Mouse (Mus musculus): ENCODE results near the gene Gsto2. TPM values are rescaled to one million over a fixed set of nuclear protein-coding genes. Genes with fewer than 3 reads are reported as not detected.

Gene Gsto2
- polyA plus RNA-seq, 1 experiment from 2014 or later = 0.98 TPM

DNA sequence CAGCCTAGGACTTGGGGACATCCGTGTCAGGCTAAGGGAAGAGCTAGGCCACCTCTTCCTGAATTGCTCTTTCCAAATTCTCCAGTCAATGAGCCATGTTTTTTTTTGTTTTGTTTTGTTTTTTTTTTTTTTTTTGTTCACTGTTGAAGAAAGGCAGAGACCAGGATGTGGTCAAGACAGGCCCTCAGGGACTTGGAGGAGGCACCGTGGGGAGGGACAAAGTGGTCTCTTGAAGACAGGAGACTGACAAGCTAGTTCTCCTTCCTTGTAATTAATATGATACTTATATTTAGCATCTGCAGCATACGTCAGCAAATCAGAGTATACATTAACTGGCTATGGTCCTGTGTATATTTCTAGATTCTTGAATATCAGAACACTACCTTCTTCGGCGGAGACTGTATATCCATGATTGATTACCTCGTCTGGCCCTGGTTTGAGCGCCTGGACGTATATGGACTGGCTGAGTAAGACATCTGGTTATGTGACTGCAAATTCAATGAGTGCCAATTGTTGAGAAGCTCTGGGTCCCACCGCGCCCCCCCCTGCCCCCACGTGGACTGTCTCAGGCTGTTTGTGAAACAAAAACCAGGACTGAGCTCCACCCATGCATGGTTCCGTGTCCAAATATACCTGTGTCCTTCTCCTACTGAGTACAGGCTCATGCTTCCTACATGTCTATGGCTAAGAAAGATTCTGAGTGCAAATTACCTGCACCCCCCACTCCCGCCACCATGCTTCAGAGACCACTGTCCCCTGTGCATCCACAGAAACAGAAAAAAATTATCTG lies 19.2 kb downstream of the Gsto2 start:
- Histone ChIP-seq H3K4me3 (no peak overlapping the region), H3K27ac (no peak overlapping the region), H3K9ac (no peak overlapping the region), H3K9me3 (no peaks in the 10 kb centered on the region), H3K27me3 (replicated peaks) (no peaks in the 10 kb centered on the region), H3K4me1 (peaks cover 5% of the 10 kb centered on the region), H3K4me2 (replicated peaks) (no peak overlapping the region), H3K36me3 (no peaks in the 10 kb centered on the region)
- 78% methylated on average over 13 of the region's 13 CpGs for WGBS
- ATAC-seq (ENCODE audit: low FRiP score, low read depth) = no peak

DNA sequence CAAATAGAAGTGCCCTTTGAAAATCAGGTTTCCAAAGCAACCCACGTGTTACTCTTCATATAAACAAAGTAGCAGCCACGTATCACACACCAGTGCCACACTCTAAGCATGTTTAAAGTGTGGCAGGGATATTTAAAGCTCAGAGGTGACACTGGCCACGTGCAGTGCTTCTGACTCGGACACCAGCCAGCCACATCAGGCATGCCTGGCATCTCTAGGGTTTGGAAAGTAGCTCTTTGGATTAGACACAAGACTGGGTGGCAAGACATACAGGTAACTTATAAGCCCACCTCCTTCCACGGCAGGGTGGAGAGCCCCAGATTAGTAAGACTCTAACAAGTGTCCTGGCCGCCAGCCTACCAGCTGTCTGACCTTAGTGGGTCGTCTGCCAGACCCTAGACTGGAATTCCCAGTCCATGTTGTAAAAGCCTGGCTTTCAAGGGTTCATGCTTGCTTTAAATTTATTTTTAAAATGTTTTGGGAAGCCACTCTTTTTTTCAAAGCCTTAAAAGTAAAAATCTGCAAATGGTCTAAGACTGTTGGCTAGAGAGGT lies 19.9 kb downstream of the Gsto2 start:
- WGBS = 74% methylated on average over 7 of the region's 7 CpGs
- Histone ChIP-seq H3K27me3 (replicated peaks) (no peaks in the 10 kb centered on the region), H3K27ac (no peak overlapping the region), H3K4me1 (peaks cover 5% of the 10 kb centered on the region), H3K4me3 (no peak overlapping the region), H3K9me3 (no peaks in the 10 kb centered on the region), H3K4me2 (replicated peaks) (no peak overlapping the region), H3K36me3 (no peaks in the 10 kb centered on the region), H3K9ac (no peak overlapping the region)
- no peak for ATAC-seq (ENCODE audit: low FRiP score, low read depth)

DNA sequence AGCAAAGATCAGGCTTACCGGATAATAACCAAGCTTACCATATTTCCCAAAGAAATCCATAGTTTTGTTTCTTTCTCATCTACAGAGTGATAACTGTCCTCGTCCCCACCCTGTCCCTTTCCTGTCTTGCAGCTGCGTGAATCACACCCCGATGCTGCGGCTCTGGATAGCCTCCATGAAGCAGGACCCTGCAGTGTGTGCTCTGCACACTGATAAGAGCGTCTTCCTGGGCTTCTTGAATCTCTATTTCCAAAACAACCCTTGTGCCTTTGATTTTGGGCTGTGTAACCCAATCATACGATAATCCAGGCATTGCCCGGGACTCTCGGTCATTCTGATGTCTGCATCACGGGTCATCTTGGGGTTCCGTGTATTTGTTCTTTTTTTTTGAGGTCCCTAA lies 20.6 kb downstream of the Gsto2 start:
- Histone ChIP-seq H3K9ac (no peak overlapping the region), H3K4me3 (no peak overlapping the region), H3K4me1 (peaks cover 5% of the 10 kb centered on the region), H3K27ac (no peak overlapping the region), H3K27me3 (replicated peaks) (no peaks in the 10 kb centered on the region), H3K9me3 (no peaks in the 10 kb centered on the region), H3K36me3 (no peaks in the 10 kb centered on the region), H3K4me2 (replicated peaks) (no peak overlapping the region)
- WGBS = 87% methylated on average over 11 of the region's 11 CpGs
- no peak for ATAC-seq (ENCODE audit: low FRiP score, low read depth)

DNA sequence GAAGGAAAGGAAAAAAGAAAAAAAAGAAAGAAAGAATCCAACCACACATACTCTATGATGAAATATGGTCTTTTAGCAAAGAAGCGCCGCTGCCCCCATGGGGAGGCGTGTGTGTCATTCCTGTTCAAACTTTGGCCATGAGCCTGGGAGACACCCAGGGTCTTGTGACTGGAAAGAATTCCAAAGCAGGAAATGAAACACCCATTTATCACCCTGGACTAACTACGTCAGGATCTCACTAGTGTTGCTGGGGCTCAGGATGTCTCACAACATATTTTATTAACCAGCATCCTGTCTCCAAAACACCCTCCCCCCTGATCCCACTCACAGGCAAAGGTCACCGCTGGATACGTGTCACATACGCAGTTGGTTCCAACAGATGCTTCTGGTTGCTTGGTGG lies 21.3 kb downstream of the Gsto2 start:
- no peaks in the 10 kb centered on the region for H3K9me3 ChIP-seq
- 70% methylated on average over 7 of the region's 7 CpGs for WGBS
- ATAC-seq (ENCODE audit: low FRiP score, low read depth) = no peak
- H3K9ac ChIP-seq = no peak overlapping the region
- H3K27me3 ChIP-seq (replicated peaks) = no peaks in the 10 kb centered on the region
- no peaks in the 10 kb centered on the region for H3K36me3 ChIP-seq
- H3K27ac ChIP-seq = no peak overlapping the region
- H3K4me1 ChIP-seq = peaks cover 5% of the 10 kb centered on the region
- no peak overlapping the region for H3K4me3 ChIP-seq
- H3K4me2 ChIP-seq (replicated peaks) = no peak overlapping the region

DNA sequence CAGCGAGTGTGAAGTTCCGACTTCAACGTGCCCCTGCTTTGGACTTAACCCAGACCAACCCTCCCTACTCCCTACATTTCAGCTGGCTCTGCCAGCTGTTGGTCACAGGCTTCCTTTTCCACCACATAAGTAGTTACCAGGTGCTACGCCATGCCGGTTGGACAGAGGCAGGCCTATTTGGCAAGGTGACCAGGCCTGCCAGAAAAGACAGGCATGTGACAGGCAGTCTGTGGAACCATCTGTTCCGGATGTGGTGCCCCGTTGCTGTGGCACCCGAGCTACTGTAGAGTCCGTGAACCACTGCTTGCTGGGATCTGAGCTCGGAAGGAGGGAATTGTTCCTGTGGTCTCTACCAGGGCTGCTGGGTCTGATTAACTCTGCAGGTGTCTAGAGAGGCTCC lies 22.1 kb downstream of the Gsto2 start:
- 92% methylated on average over 10 of the region's 10 CpGs for WGBS
- H3K27me3 ChIP-seq (replicated peaks) = no peaks in the 10 kb centered on the region
- H3K9me3 ChIP-seq = no peaks in the 10 kb centered on the region
- no peak overlapping the region for H3K27ac ChIP-seq
- peaks cover 10% of the 10 kb centered on the region for H3K4me1 ChIP-seq
- no peak overlapping the region for H3K4me3 ChIP-seq
- no peak for ATAC-seq (ENCODE audit: low FRiP score, low read depth)
- no peak overlapping the region for H3K4me2 ChIP-seq (replicated peaks)
- H3K9ac ChIP-seq = no peak overlapping the region
- H3K36me3 ChIP-seq = no peaks in the 10 kb centered on the region

DNA sequence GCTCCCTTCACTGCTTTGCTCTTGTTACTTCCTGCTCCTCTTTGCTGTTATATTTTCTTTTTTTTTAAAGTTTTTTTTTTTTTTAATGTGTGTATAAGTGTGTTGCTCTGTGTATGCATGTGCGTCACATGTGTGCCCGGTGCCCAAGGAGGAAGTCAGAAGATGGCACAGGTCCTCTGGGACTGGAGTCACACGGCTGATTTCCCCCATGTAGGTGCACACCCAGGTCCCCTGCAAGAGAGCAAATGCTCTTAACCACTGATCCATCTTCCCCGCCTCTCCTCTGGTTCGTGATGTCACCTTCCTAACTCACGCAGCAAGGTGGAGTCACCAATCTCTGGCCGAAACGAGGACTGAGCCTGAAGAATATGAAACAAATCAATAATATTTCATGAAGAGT lies 22.7 kb downstream of the Gsto2 start:
- 91% methylated on average over 8 of the region's 8 CpGs for WGBS
- no peaks in the 10 kb centered on the region for H3K27me3 ChIP-seq (replicated peaks)
- no peak overlapping the region for H3K4me3 ChIP-seq
- ATAC-seq (ENCODE audit: low FRiP score, low read depth) = no peak
- H3K4me1 ChIP-seq = peaks cover 10% of the 10 kb centered on the region
- no peak overlapping the region for H3K9ac ChIP-seq
- H3K9me3 ChIP-seq = no peaks in the 10 kb centered on the region
- H3K36me3 ChIP-seq = no peaks in the 10 kb centered on the region
- no peak overlapping the region for H3K4me2 ChIP-seq (replicated peaks)
- H3K27ac ChIP-seq = no peak overlapping the region

DNA sequence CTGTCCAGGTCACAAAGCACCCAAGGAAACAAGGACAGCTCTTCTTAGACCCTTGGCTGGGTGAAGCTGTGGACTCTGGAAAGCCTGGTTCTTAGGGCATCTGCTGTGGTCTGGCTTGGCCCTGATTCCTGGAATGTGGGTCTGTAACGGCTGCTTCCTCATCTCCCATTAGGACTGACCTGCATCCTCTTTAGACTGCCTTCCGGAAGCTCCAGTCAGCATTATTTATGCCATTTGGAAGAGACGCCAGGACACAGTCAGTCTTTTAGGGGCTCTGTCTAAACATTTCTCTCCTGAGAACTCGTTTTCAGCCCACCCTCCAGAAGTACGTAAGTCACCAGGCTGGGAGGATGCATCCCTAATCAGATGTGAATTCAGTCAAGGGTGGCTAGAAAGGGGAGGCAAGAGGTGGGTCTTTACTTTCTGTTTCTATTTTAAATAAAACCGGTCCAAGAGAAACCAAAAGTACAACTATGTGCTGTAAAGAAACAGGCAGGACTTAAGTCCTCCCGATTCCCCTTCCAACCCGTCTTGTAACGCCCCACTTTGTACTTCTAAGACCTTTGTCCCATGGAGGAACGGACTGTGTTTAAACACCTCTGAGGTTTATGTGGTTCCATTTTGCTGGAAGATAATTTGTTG lies 25.3 kb downstream of the Gsto2 start:
- H3K9me3 ChIP-seq = no peaks in the 10 kb centered on the region
- peaks cover 15% of the 10 kb centered on the region; the same call in 1 of the 2 replicates for H3K36me3 ChIP-seq
- H3K4me3 ChIP-seq = no peak overlapping the region
- no peak overlapping the region for H3K9ac ChIP-seq
- 70% methylated on average over 10 of the region's 10 CpGs for WGBS
- H3K27ac ChIP-seq = no peak overlapping the region
- ATAC-seq (ENCODE audit: low FRiP score, low read depth) = no peak
- no peak overlapping the region for H3K4me2 ChIP-seq (replicated peaks)
- no peaks in the 10 kb centered on the region for H3K27me3 ChIP-seq (replicated peaks)
- 0 out of 2 replicates have a peak, but pooled peaks cover 5% of the 10 kb centered on the region for H3K4me1 ChIP-seq

DNA sequence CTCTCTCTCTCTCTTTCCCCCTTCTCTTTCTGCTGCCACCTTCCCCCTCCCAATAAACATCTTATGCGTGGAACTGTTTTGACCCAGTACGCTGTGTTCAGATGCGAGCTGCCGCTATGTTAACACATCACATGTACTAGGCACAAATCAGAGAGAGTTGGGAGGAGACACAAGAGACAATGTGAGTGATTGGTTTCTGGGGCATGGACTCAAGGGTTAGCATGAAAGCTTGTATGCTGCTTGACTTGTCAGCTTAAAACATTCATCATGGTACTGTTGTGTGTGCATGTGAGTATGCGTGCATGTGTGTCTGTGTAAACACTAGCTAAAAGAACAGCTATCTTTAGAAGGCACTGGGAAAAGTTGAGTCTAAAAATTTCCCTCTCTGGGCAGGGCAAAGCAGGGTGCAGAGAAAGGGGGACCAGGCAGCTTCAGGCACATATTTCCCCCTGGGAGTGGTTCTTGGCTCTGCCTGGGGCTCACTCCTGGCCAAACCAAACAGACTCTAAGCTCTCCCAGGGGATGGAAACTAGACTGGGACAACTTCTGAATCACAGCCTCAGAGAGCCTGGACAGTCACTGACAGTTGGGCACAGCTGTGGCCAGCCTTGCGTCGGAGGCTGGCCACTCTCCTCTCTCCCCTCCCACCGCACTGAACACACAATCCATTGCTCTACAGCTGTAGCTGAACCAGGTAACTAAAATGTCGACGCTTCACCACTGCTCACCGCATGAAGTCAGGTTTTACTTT lies 26.4 kb downstream of the Gsto2 start:
- ATAC-seq (ENCODE audit: low FRiP score, low read depth) = no peak
- no peak overlapping the region for H3K4me3 ChIP-seq
- 0 out of 2 replicates have a peak, but pooled peaks cover 5% of the 10 kb centered on the region for H3K4me1 ChIP-seq
- H3K36me3 ChIP-seq = peaks cover 26% of the 10 kb centered on the region
- WGBS = 83% methylated on average over 11 of the region's 11 CpGs
- no peak overlapping the region for H3K4me2 ChIP-seq (replicated peaks)
- no peaks in the 10 kb centered on the region for H3K9me3 ChIP-seq
- H3K27me3 ChIP-seq (replicated peaks) = no peaks in the 10 kb centered on the region
- H3K9ac ChIP-seq = no peak overlapping the region
- no peak overlapping the region for H3K27ac ChIP-seq

DNA sequence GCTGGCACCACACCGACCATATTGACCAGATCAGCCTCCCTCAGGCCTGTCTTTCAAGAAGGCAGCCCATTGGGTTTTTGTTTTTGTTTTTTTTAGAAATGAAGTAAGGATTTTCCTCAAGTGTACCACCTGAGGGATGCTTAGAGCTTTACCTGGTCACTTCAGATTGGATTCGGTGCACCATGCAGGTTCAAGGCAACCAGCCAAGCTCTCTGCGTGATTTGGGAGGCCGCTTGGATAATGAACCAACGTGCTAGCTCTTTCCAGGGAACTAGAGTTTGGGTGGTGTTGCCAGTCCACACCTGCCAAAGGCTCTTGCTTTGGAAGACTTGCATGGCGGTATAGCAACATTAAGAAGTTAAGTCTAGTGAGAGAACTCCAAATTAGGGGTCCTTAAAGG lies 27.8 kb downstream of the Gsto2 start:
- H3K36me3 ChIP-seq = peaks cover 38% of the 10 kb centered on the region
- no peaks in the 10 kb centered on the region for H3K27me3 ChIP-seq (replicated peaks)
- no peaks in the 10 kb centered on the region for H3K9me3 ChIP-seq
- H3K9ac ChIP-seq = no peak overlapping the region
- 92% methylated on average over 6 of the region's 6 CpGs for WGBS
- no peak for ATAC-seq (ENCODE audit: low FRiP score, low read depth)
- no peak overlapping the region for H3K27ac ChIP-seq
- H3K4me2 ChIP-seq (replicated peaks) = no peak overlapping the region
- H3K4me3 ChIP-seq = no peak overlapping the region
- 0 out of 2 replicates have a peak, but pooled peaks cover 5% of the 10 kb centered on the region for H3K4me1 ChIP-seq

DNA sequence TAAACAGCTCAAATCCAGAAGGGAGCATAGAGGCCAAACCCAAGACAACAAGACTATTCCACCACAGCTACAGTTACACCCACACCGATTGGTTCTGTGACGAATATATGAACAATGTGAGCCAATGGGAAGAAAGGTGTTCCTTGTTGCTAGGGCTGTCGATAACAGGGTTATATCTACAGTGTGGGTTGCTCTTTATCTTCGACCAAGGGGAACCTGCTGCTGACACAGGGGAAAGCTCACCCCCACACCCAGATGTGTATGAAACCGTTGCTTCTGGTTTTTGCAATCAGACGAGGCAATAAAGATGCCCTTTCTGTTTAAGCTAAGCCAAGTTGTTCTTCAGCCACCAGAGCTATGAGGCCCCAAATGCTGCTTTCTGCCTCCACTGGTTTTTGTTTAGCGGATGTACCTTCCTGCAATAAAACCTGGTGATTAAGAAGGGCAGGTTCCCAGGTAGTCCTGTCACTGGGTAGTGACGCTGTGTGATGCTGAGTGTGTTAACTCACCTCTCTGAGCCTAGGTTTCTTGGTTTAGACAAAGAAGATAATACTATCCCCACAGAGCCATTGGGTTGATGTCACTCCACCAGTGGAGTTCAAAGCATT lies 33.2 kb downstream of the Gsto2 start:
- no peaks in the 10 kb centered on the region for H3K9me3 ChIP-seq
- H3K27me3 ChIP-seq (replicated peaks) = no peaks in the 10 kb centered on the region
- no peak overlapping the region for H3K27ac ChIP-seq
- H3K4me1 ChIP-seq = peaks cover 4% of the 10 kb centered on the region
- ATAC-seq (ENCODE audit: low FRiP score, low read depth) = no peak
- 93% methylated on average over 8 of the region's 8 CpGs for WGBS
- H3K36me3 ChIP-seq = peaks cover 38% of the 10 kb centered on the region
- H3K4me3 ChIP-seq = no peak overlapping the region
- no peak overlapping the region for H3K9ac ChIP-seq
- H3K4me2 ChIP-seq (replicated peaks) = no peak overlapping the region

DNA sequence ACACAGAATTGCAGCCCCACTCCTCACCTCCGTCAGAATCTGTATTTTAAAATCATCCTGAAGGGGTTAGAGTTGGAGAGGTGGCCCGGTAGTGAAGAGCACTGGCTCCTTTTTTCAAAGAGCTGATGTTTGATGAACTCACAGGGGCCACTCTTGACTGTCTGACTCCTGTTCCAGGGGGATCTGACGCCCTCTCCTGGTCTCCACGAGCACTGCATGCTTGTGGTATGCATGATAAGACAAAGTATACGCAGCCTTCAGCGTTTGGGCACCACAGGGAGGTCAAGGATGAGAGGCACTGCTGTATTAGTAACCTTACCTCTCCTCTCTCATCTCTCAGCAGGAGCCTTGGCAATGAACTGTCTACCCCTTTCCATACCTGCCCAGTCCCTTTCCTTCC lies 34.7 kb downstream of the Gsto2 start:
- Histone ChIP-seq H3K4me3 (no peak overlapping the region), H3K27ac (no peak overlapping the region), H3K9me3 (no peaks in the 10 kb centered on the region), H3K4me1 (peaks cover 7% of the 10 kb centered on the region), H3K4me2 (replicated peaks) (no peak overlapping the region), H3K36me3 (peaks cover 29% of the 10 kb centered on the region), H3K27me3 (replicated peaks) (no peaks in the 10 kb centered on the region), H3K9ac (no peak overlapping the region)
- no peak for ATAC-seq (ENCODE audit: low FRiP score, low read depth)
- WGBS = 68% methylated on average over 6 of the region's 6 CpGs

DNA sequence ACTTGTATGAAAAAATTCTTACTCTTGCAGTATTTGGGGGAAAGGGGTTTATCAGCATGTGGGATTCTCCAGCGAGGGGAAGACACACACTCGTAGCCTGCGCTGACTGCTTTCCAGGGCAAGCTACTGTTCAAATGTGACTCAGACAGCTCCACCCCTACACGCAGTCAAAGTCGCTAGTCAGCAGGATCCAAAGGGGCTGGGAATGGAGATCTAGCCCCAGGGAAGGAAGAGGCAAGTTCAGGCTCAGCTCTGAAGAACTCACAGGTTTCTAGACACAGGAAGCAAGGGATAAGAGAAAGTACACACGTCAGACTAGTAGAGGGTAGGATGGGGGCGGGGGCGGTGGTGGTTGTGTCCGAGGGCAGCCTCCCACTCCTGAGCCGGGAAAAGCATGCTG lies 35.2 kb downstream of the Gsto2 start:
- ATAC-seq (ENCODE audit: low FRiP score, low read depth) = no peak
- H3K9ac ChIP-seq = no peak overlapping the region
- WGBS = 88% methylated on average over 10 of the region's 10 CpGs

More for the DNA sequence above, 35.2 kb downstream of the Gsto2 start:
- no peak overlapping the region for H3K27ac ChIP-seq
- no peaks in the 10 kb centered on the region for H3K27me3 ChIP-seq (replicated peaks)
- H3K4me1 ChIP-seq = peaks cover 11% of the 10 kb centered on the region
- no peak overlapping the region for H3K4me2 ChIP-seq (replicated peaks)
- H3K36me3 ChIP-seq = peaks cover 24% of the 10 kb centered on the region
- no peak overlapping the region for H3K4me3 ChIP-seq
- H3K9me3 ChIP-seq = no peaks in the 10 kb centered on the region
